Mouse (Mus musculus) limb, embryonic 10.5 days (tissue): ENCODE measurements around the gene Olfr1440. TPM values are rescaled to one million over a fixed set of nuclear protein-coding genes. Genes with fewer than 3 reads are reported as not detected.

ENCODE experiments used
- DNase-seq: peaks from one replicate; pipeline ENCODE4 v3.0.0-alpha.2; 2017; ENCODE audit warnings: low spot score
- H3K27ac ChIP-seq: fragments of 300-500 bp; sonication (generic); 2 replicates; pipeline ENCODE4 v1.5.1; 2016; ENCODE audit warnings: mild to moderate bottlenecking
- H3K27me3 ChIP-seq: fragments of 300-500 bp; sonication (generic); 2 replicates; pipeline ENCODE4 v1.6.1; 2016; ENCODE audit warnings: low read depth, mild to moderate bottlenecking; ENCODE audit not compliant: poor library complexity, severe bottlenecking
- H3K36me3 ChIP-seq: fragments of 300-500 bp; sonication (generic); 2 replicates; pipeline ENCODE4 v1.6.1; 2016; ENCODE audit warnings: mild to moderate bottlenecking, moderate library complexity
- H3K4me1 ChIP-seq: fragments of 300-500 bp; sonication (generic); 2 replicates; pipeline ENCODE4 v1.6.1; 2016
- H3K4me3 ChIP-seq: fragments of 300-500 bp; sonication (generic); 2 replicates; pipeline ENCODE4 v1.5.1; 2016; ENCODE audit warnings: mild to moderate bottlenecking, moderate library complexity
- H3K9me3 ChIP-seq: fragments of 300-500 bp; sonication (generic); replicated peaks from 2 replicates; pipeline ENCODE4 v1.6.1; 2016; ENCODE audit warnings: mild to moderate bottlenecking
- WGBS: fragments of 180-500 bp; shearing (Covaris S2); methylation state at CpG from one replicate; pipeline ENCODE4 v1.1.7; 2016; 5-methylcytosine and 5-hydroxymethylcytosine counted together
- polyA plus RNA-seq: library from polyadenylated mRNA; unstranded; fragments of >200 nt; fragmentation: Nextera tagmentation; extraction: Ambion mirVana; gene quantifications from 2 replicates; pipeline ENCODE4 v1.2.1, GENCODE M21; 2016

The Olfr1440 gene
- not detected in 2 replicates for polyA plus RNA-seq

GRCm38 (mm10) chr19:12386979-12387378, at the start of gene Olfr1440:
Olfr1440 (plus strand) TSS chr19:12387279.
- no peak for DNase-seq
- Histone ChIP-seq H3K9me3 (no peaks in the 10 kb centered on the region), H3K4me3 (no peak within 1 kb of the TSS), H3K4me1 (no peaks in the 10 kb centered on the region), H3K27me3 (no peaks in the 10 kb centered on the region), H3K27ac (no peak within 1 kb of the TSS), H3K36me3 (no peaks in the 10 kb centered on the region)
- 89% methylated on average over 2 of the region's 2 CpGs for WGBS

- no peaks in the 10 kb centered on the region for H3K4me1 ChIP-seq
- DNase-seq: no peak
- no peak overlapping the region for H3K27ac ChIP-seq
- no peaks in the 10 kb centered on the region for H3K36me3 ChIP-seq
- no peak overlapping the region for H3K4me3 ChIP-seq
- 85% methylated on average over 3 of the region's 3 CpGs for WGBS
- H3K27me3 ChIP-seq: no peaks in the 10 kb centered on the region
- H3K9me3 ChIP-seq: no peaks in the 10 kb centered on the region
These were observed 14.1 kb upstream of the Olfr1440 start for GRCm38 (mm10) chr19:12373004-12373403.

GRCm38 (mm10) chr19:12374465-12375025, 12.5 kb upstream of the Olfr1440 start:
- Histone ChIP-seq H3K27ac (no peak overlapping the region), H3K27me3 (no peaks in the 10 kb centered on the region), H3K9me3 (no peaks in the 10 kb centered on the region), H3K4me3 (no peak overlapping the region), H3K36me3 (no peaks in the 10 kb centered on the region), H3K4me1 (no peaks in the 10 kb centered on the region)
- no peak for DNase-seq
- 67% methylated on average over 2 of the region's 2 CpGs for WGBS

- Histone ChIP-seq H3K27ac (no peak overlapping the region), H3K27me3 (no peaks in the 10 kb centered on the region), H3K36me3 (no peaks in the 10 kb centered on the region), H3K4me3 (no peak overlapping the region), H3K4me1 (no peaks in the 10 kb centered on the region), H3K9me3 (no peaks in the 10 kb centered on the region)
- no peak for DNase-seq
These were observed 26.7 kb downstream of the Olfr1440 start for GRCm38 (mm10) chr19:12413737-12414136.

GRCm38 (mm10) chr19:12417361-12417760, 30.3 kb downstream of the Olfr1440 start, which contains the start of gene Olfr1441:
Olfr1441 (plus strand) TSS chr19:12417433.
- H3K27me3 ChIP-seq: no peaks in the 10 kb centered on the region
- H3K36me3 ChIP-seq: no peaks in the 10 kb centered on the region
- no peaks in the 10 kb centered on the region for H3K4me1 ChIP-seq
- no peak for DNase-seq
- no peaks in the 10 kb centered on the region for H3K9me3 ChIP-seq
- no peak within 1 kb of the TSS for H3K4me3 ChIP-seq
- no peak within 1 kb of the TSS for H3K27ac ChIP-seq

- no peaks in the 10 kb centered on the region for H3K4me1 ChIP-seq
- no peaks in the 10 kb centered on the region for H3K27me3 ChIP-seq
- 89% methylated on average over 3 of the region's 3 CpGs for WGBS
- H3K36me3 ChIP-seq: no peaks in the 10 kb centered on the region
- no peaks in the 10 kb centered on the region for H3K9me3 ChIP-seq
- no peak overlapping the region for H3K27ac ChIP-seq
- no peak for DNase-seq
- H3K4me3 ChIP-seq: no peak overlapping the region
These were observed 31.2 kb downstream of the Olfr1440 start for GRCm38 (mm10) chr19:12418312-12418711.

- WGBS: 86% methylated on average over 6 of the region's 6 CpGs
- Histone ChIP-seq H3K27me3 (no peaks in the 10 kb centered on the region), H3K4me3 (no peak overlapping the region), H3K4me1 (no peaks in the 10 kb centered on the region), H3K9me3 (no peaks in the 10 kb centered on the region), H3K27ac (no peak overlapping the region), H3K36me3 (no peaks in the 10 kb centered on the region)
- no peak for DNase-seq
These were observed 33.5 kb downstream of the Olfr1440 start for GRCm38 (mm10) chr19:12420555-12420954.

GRCm38 (mm10) chr19:12421680-12422079, 34.6 kb downstream of the Olfr1440 start:
- H3K27ac ChIP-seq: no peak overlapping the region
- 86% methylated on average over 1 of the region's 1 CpGs for WGBS
- no peaks in the 10 kb centered on the region for H3K4me1 ChIP-seq
- no peak overlapping the region for H3K4me3 ChIP-seq
- no peaks in the 10 kb centered on the region for H3K9me3 ChIP-seq
- no peak for DNase-seq
- no peaks in the 10 kb centered on the region for H3K36me3 ChIP-seq
- no peaks in the 10 kb centered on the region for H3K27me3 ChIP-seq

- H3K4me1 ChIP-seq: no peaks in the 10 kb centered on the region
- H3K36me3 ChIP-seq: no peaks in the 10 kb centered on the region
- H3K27me3 ChIP-seq: no peaks in the 10 kb centered on the region
- WGBS: 89% methylated on average over 5 of the region's 5 CpGs
- H3K27ac ChIP-seq: no peak overlapping the region
- no peaks in the 10 kb centered on the region for H3K9me3 ChIP-seq
- H3K4me3 ChIP-seq: no peak overlapping the region
- DNase-seq: no peak
These were observed 40.0 kb downstream of the Olfr1440 start for GRCm38 (mm10) chr19:12427101-12427500.

GRCm38 (mm10) chr19:12427605-12428004, 40.5 kb downstream of the Olfr1440 start, which contains the start of gene Pfpl:
Pfpl (plus strand) TSS chr19:12427905.
- no peaks in the 10 kb centered on the region for H3K36me3 ChIP-seq
- H3K4me3 ChIP-seq: no peak within 1 kb of the TSS
- H3K9me3 ChIP-seq: no peaks in the 10 kb centered on the region
- H3K27me3 ChIP-seq: no peaks in the 10 kb centered on the region
- no peaks in the 10 kb centered on the region for H3K4me1 ChIP-seq
- WGBS: 95% methylated on average over 6 of the region's 6 CpGs
- DNase-seq: no peak
- no peak within 1 kb of the TSS for H3K27ac ChIP-seq

GRCm38 (mm10) chr19:12433033-12433432, 46.0 kb downstream of the Olfr1440 start:
- Histone ChIP-seq H3K4me3 (no peak overlapping the region), H3K4me1 (no peaks in the 10 kb centered on the region), H3K36me3 (no peaks in the 10 kb centered on the region), H3K27me3 (no peaks in the 10 kb centered on the region), H3K9me3 (no peaks in the 10 kb centered on the region), H3K27ac (no peak overlapping the region)
- DNase-seq: peak; percentile 31
- 13% methylated on average over 2 of the region's 2 CpGs for WGBS

GRCm38 (mm10) chr19:12435011-12435416, 47.9 kb downstream of the Olfr1440 start:
- DNase-seq: no peak
- Histone ChIP-seq H3K36me3 (no peaks in the 10 kb centered on the region), H3K4me1 (no peaks in the 10 kb centered on the region), H3K9me3 (no peaks in the 10 kb centered on the region), H3K27me3 (no peaks in the 10 kb centered on the region), H3K4me3 (no peak overlapping the region), H3K27ac (no peak overlapping the region)
- 94% methylated on average over 4 of the region's 4 CpGs for WGBS

GRCm38 (mm10) chr19:12435750-12436524, 48.9 kb downstream of the Olfr1440 start:
- Histone ChIP-seq H3K27me3 (no peaks in the 10 kb centered on the region), H3K27ac (no peak overlapping the region), H3K36me3 (no peaks in the 10 kb centered on the region), H3K4me3 (no peak overlapping the region), H3K9me3 (no peaks in the 10 kb centered on the region), H3K4me1 (no peaks in the 10 kb centered on the region)
- no peak for DNase-seq
- 82% methylated on average over 4 of the region's 4 CpGs for WGBS
